Comparison of ENCODE assay signal across 8 mouse cellular contexts in the genomic region with DNA sequence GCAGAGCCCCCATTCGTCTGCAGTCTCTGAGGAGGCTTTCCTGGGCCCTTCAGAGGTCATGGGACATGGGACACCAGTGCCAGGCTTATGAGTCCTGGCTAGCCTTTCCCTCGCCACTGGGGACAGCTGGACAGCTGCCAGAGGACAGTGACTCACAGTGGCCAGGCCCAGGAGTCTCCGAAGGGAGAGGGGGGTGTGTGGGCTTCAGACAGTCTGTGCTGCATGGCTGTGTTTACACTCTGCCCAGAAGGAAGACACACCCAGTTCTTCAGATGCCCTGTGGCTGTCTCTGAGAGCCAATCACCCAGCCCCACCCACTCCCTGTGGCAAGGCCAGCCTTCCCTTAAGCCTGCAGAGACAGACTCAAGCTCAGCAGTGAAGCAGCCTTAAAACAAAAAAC. TPM values are rescaled to one million over a fixed set of nuclear protein-coding genes. Genes with fewer than 3 reads are reported as not detected.
DNase-seq lines count a peak whose midpoint lies in the region; ATAC-seq lines count a peak whose summit lies in the region.

No protein-coding gene starts in this region.

- peak; percentile 48 for DNase-seq in right cerebral cortex, postnatal 14 days
- no peak for DNase-seq in right cerebral cortex, adult 18-20 months
- peak; percentile 38 for DNase-seq in c-Kit-positive CD71-positive TER-119-positive erythroid progenitor cells, embryonic 14.5 days (ENCODE audit: low spot score)
- peak; percentile 23 for DNase-seq in retina, postnatal 7 days (ENCODE audit: low read depth, low spot score)
- DNase-seq in spleen, adult 18-20 months = no peak

- WGBS in heart, embryonic 11.5 days (ENCODE audit: insufficient replicate concordance) = 33% methylated on average over 3 of the region's 3 CpGs
- WGBS in liver, embryonic 12.5 days (ENCODE audit: insufficient replicate concordance) = 54% methylated on average over 3 of the region's 3 CpGs
- WGBS in midbrain, embryonic 15.5 days = 52% methylated on average over 3 of the region's 3 CpGs

- H3K36me3 ChIP-seq in heart, embryonic 11.5 days (ENCODE audit: control insufficient read depth, insufficient read depth, low read length) = no peaks in the 10 kb centered on the region
- no peaks in the 10 kb centered on the region for H3K36me3 ChIP-seq in liver, embryonic 12.5 days
- H3K36me3 ChIP-seq in midbrain, embryonic 15.5 days (replicated peaks) = no peaks in the 10 kb centered on the region

- H3K27ac ChIP-seq in heart, embryonic 11.5 days (ENCODE audit: low read depth, low read length) = 0 out of 2 replicates have a peak overlapping the region, but pooled peaks have one; percentile 3
- no peak overlapping the region for H3K27ac ChIP-seq in liver, embryonic 12.5 days
- H3K27ac ChIP-seq in midbrain, embryonic 15.5 days = no peak overlapping the region

- H3K4me2 ChIP-seq in heart, embryonic 11.5 days = no peak overlapping the region
- 0 out of 2 replicates have a peak overlapping the region, but pooled peaks have one; percentile 3 for H3K4me2 ChIP-seq in liver, embryonic 12.5 days
- H3K4me2 ChIP-seq in midbrain, embryonic 15.5 days = no peak overlapping the region

- no peak overlapping the region for H3K9ac ChIP-seq in heart, embryonic 11.5 days (ENCODE audit: low read depth, low read length)
- H3K9ac ChIP-seq in liver, embryonic 12.5 days = peak overlapping the region; percentile 4; the same call in 1 of the 2 replicates
- no peak overlapping the region for H3K9ac ChIP-seq in midbrain, embryonic 15.5 days

- H3K9me3 ChIP-seq in heart, embryonic 11.5 days (replicated peaks; ENCODE audit: control insufficient read depth, low read length) = no peaks in the 10 kb centered on the region
- H3K9me3 ChIP-seq in liver, embryonic 12.5 days (replicated peaks) = no peaks in the 10 kb centered on the region
- H3K9me3 ChIP-seq in midbrain, embryonic 15.5 days = no peaks in the 10 kb centered on the region

- no peaks in the 10 kb centered on the region for H3K27me3 ChIP-seq in heart, embryonic 11.5 days (ENCODE audit: control insufficient read depth, insufficient read depth, low read length)
- H3K27me3 ChIP-seq in liver, embryonic 12.5 days (replicated peaks) = no peaks in the 10 kb centered on the region
- no peaks in the 10 kb centered on the region for H3K27me3 ChIP-seq in midbrain, embryonic 15.5 days (replicated peaks)

- H3K4me1 ChIP-seq in heart, embryonic 11.5 days (ENCODE audit: control insufficient read depth, insufficient read depth, low read length) = peaks cover 27% of the 10 kb centered on the region
- H3K4me1 ChIP-seq in liver, embryonic 12.5 days = peaks cover 85% of the 10 kb centered on the region
- H3K4me1 ChIP-seq in midbrain, embryonic 15.5 days = peaks cover 32% of the 10 kb centered on the region

- no peak overlapping the region for H3K4me3 ChIP-seq in heart, embryonic 11.5 days (ENCODE audit: low read depth, low read length)
- no peak overlapping the region for H3K4me3 ChIP-seq in liver, embryonic 12.5 days
- no peak overlapping the region for H3K4me3 ChIP-seq in midbrain, embryonic 15.5 days

- ATAC-seq in heart, embryonic 11.5 days (replicated peaks; ENCODE audit: insufficient number of reproducible peaks, low FRiP score, low TSS enrichment) = no peak
- peak; percentile 63 for ATAC-seq in liver, embryonic 12.5 days
- no peak for ATAC-seq in midbrain, embryonic 15.5 days (replicated peaks)

RNA-seq across cellular contexts. Expression of gene Fbxo31, which starts 5.3 kb away (rescaled TPM):
- 9.5 and 9.7 TPM in 2 replicates for polyA plus RNA-seq in heart, embryonic 11.5 days (2014; fragmentation: Nextera tagmentation; extraction: Ambion mirVana)
- polyA plus RNA-seq in liver, embryonic 12.5 days (2016; fragmentation: Nextera tagmentation; extraction: Ambion mirVana) = 19.6 and 19.8 TPM in 2 replicates
- polyA plus RNA-seq in midbrain, embryonic 15.5 days (2015; fragmentation: Nextera tagmentation; extraction: Ambion mirVana) = 34.5 and 36.5 TPM in 2 replicates

RNA-seq across cellular contexts. Expression of gene Map1lc3b, which starts 16.9 kb away (rescaled TPM):
- 186 and 199 TPM in 2 replicates for polyA plus RNA-seq in heart, embryonic 11.5 days (2014; fragmentation: Nextera tagmentation; extraction: Ambion mirVana)
- polyA plus RNA-seq in liver, embryonic 12.5 days (2016; fragmentation: Nextera tagmentation; extraction: Ambion mirVana) = 135 and 137 TPM in 2 replicates
- 372 and 386 TPM in 2 replicates for polyA plus RNA-seq in midbrain, embryonic 15.5 days (2015; fragmentation: Nextera tagmentation; extraction: Ambion mirVana)

RNA-seq across cellular contexts. Expression of gene 1700018B08Rik, which starts 29.2 kb away (rescaled TPM):
- 0.24 TPM in 1 of 2 replicates, not detected in the other for polyA plus RNA-seq in heart, embryonic 11.5 days (2014; fragmentation: Nextera tagmentation; extraction: Ambion mirVana)
- not detected in 2 replicates for polyA plus RNA-seq in liver, embryonic 12.5 days (2016; fragmentation: Nextera tagmentation; extraction: Ambion mirVana)
- not detected in 2 replicates for polyA plus RNA-seq in midbrain, embryonic 15.5 days (2015; fragmentation: Nextera tagmentation; extraction: Ambion mirVana)

Comparison
In these comparisons a context has a peak if more than half of its experiments do, and no peak if none do; other contexts are left out.
1. DNase-seq: peak in right cerebral cortex, postnatal 14 days (single experiment), c-Kit-positive CD71-positive TER-119-positive erythroid progenitor cells, embryonic 14.5 days (single experiment) and retina, postnatal 7 days (single experiment); none in right cerebral cortex, adult 18-20 months (single experiment) and spleen, adult 18-20 months (0 of 2).